Mouse (Mus musculus) cerebellum, adult 2 months (tissue): ENCODE data around the gene Il17re.

Source experiments
- CTCF ChIP-seq: fragments of 200-500 bp; IDR thresholded peaks from 2 replicates; pipeline ENCODE4 v1.5.1; 2011; ENCODE audit warnings: low read depth, mild to moderate bottlenecking, control low read depth, low read length, moderate library complexity, borderline replicate concordance; ENCODE audit not compliant: insufficient read depth
- POLR2A ChIP-seq: fragments of 200-500 bp; IDR thresholded peaks from 2 replicates; pipeline ENCODE4 v1.6.1; 2011; ENCODE audit warnings: low read length, control low read depth, borderline replicate concordance; ENCODE audit not compliant: insufficient read depth

GRCm38 (mm10) chr6:113458635-113459034 is 351 bp downstream of the Il17re start:
- TF ChIP-seq POLR2A (no peak), CTCF (no peak)
